Mouse (Mus musculus): ENCODE results near the gene Chrna7. TPM values are rescaled to one million over a fixed set of nuclear protein-coding genes. Genes with fewer than 3 reads are reported as not detected.

The Chrna7 gene
- polyA plus RNA-seq, 1 experiment from 2014 or later, result 7.4 TPM

- Histone ChIP-seq H3K9ac (no peak overlapping the region), H3K4me1 (replicated peaks) (peaks cover 6% of the 10 kb centered on the region; the same call in 1 of the 2 replicates), H3K36me3 (no peaks in the 10 kb centered on the region), H3K27ac (replicated peaks) (0 out of 2 replicates have a peak overlapping the region, but pooled peaks have one; percentile 13), H3K4me3 (no peak overlapping the region), H3K27me3 (no peaks in the 10 kb centered on the region), H3K4me2 (no peak overlapping the region), H3K9me3 (no peaks in the 10 kb centered on the region)
- WGBS, result 49% methylated on average over 7 of the region's 7 CpGs
- ATAC-seq (ENCODE audit: low read depth), result peak; percentile 81
Measured at GRCm38 (mm10) chr7:63162272-63162864, 50.0 kb downstream of the Chrna7 start.

- H3K36me3 ChIP-seq, result no peaks in the 10 kb centered on the region
- ATAC-seq (ENCODE audit: low read depth), result no peak
- 80% methylated on average over 1 of the region's 1 CpGs for WGBS
- no peaks in the 10 kb centered on the region for H3K9me3 ChIP-seq
- H3K27me3 ChIP-seq, result no peaks in the 10 kb centered on the region
- no peak overlapping the region for H3K9ac ChIP-seq
- no peak overlapping the region for H3K4me2 ChIP-seq
- 0 out of 2 replicates have a peak, but pooled peaks cover 3% of the 10 kb centered on the region for H3K4me1 ChIP-seq (replicated peaks)
- H3K27ac ChIP-seq (replicated peaks), result no peak overlapping the region
- H3K4me3 ChIP-seq, result no peak overlapping the region
Measured at GRCm38 (mm10) chr7:63153239-63153638, 59.1 kb downstream of the Chrna7 start.

DNA sequence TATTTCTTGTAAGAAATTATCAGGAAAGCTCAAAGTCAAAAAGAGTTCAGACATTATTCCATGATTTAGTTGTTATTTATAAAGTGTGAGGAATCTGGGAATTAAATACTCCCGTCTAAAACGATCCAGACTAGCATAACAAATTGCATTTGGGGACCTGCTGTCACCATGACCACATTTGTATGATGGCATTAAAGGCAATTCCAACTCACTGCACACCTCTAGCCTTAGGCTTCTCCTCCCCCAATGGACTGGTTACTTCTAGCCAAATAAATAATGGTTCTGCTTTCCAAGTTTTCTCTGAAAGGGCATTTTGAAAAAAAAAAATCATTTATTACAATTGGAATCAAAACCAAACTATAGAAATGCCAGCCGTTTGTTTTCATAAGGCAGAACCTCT is 63.6 kb downstream of the Chrna7 start:
- Histone ChIP-seq H3K36me3 (no peaks in the 10 kb centered on the region), H3K27me3 (no peaks in the 10 kb centered on the region), H3K4me3 (no peak overlapping the region), H3K4me2 (no peak overlapping the region), H3K4me1 (replicated peaks) (no peaks in the 10 kb centered on the region), H3K9ac (no peak overlapping the region), H3K27ac (replicated peaks) (no peak overlapping the region), H3K9me3 (no peaks in the 10 kb centered on the region)
- no peak for ATAC-seq (ENCODE audit: low read depth)
- WGBS, result 59% methylated on average over 3 of the region's 3 CpGs

DNA sequence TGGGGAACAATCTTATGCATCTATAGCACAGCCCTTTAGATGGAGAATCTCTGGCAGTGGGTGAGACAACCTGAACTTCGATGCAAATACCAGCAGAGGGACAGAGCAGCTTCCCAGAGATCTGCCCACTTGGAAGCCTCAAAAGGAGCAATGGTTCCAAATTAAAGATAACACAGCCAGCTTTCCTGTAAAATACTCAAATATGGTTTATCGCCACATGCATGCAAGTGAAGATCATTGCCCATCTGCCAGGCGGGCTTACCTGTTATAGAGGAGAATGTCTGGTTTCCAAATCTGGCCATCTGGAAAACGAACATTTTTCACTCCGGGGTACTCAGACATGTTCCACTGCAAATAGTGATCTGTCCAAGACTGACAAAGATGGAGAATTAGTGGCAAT is 64.0 kb downstream of the Chrna7 start:
- H3K36me3 ChIP-seq, result no peaks in the 10 kb centered on the region
- no peaks in the 10 kb centered on the region for H3K9me3 ChIP-seq
- no peak overlapping the region for H3K4me2 ChIP-seq
- H3K27me3 ChIP-seq, result no peaks in the 10 kb centered on the region
- no peak overlapping the region for H3K4me3 ChIP-seq
- WGBS, result 89% methylated on average over 5 of the region's 5 CpGs
- no peaks in the 10 kb centered on the region for H3K4me1 ChIP-seq (replicated peaks)
- H3K9ac ChIP-seq, result no peak overlapping the region
- ATAC-seq (ENCODE audit: low read depth), result no peak
- no peak overlapping the region for H3K27ac ChIP-seq (replicated peaks)

GRCm38 (mm10) chr7:63122547-63122946 is 89.8 kb downstream of the Chrna7 start:
- WGBS, result 64% methylated on average over 2 of the region's 2 CpGs
- no peak overlapping the region for H3K27ac ChIP-seq (replicated peaks)

DNA sequence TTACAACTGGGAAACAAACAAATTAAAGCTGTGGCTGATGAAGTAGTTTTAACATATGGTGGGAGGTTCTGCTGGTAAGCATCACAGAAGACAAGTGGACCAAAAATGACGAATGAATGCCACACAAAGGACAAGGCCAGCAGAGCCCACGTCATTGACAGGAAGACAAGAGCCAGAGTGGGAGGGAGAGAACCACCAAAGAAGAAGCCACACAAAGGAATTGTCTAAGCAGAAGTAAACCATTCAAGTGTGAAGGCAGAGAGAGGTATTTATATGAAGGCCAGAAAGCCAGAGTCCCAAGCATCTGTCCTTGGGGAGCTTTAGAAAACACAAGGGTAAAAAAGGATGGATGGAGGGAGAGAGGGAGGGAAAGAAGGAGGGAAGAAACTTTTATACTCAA is 98.7 kb downstream of the Chrna7 start:
- no peak overlapping the region for H3K4me2 ChIP-seq

More at GRCm38 (mm10) chr7:63122547-63122946, 89.8 kb downstream of the Chrna7 start:
- ATAC-seq (ENCODE audit: low read depth), result no peak
- H3K9me3 ChIP-seq, result no peaks in the 10 kb centered on the region
- H3K27me3 ChIP-seq, result no peaks in the 10 kb centered on the region
- no peak overlapping the region for H3K4me2 ChIP-seq
- H3K36me3 ChIP-seq, result no peaks in the 10 kb centered on the region
- no peaks in the 10 kb centered on the region for H3K4me1 ChIP-seq (replicated peaks)
- no peak overlapping the region for H3K9ac ChIP-seq
- no peak overlapping the region for H3K4me3 ChIP-seq

DNA sequence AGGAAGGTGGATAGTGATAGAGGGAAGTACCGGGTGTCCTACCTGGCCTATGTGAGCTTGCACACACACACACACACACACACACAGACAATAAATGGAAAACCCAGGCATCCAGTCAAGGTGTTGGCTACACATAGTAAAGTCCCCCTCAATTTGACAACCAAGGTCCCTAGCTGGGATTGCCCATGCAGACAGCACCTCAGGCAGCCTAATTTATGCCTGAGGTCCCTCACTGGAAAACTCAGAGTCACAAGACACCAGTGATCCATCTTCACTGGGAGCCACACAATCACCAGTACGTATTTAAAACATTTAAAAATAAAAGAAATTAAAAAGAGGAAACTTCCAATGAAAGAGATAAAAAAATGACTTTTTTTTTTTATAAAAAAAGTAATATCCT is 99.1 kb downstream of the Chrna7 start:
- H3K9me3 ChIP-seq, result no peaks in the 10 kb centered on the region
- no peaks in the 10 kb centered on the region for H3K27me3 ChIP-seq
- no peak for ATAC-seq (ENCODE audit: low read depth)
- H3K4me1 ChIP-seq (replicated peaks), result peaks cover 5% of the 10 kb centered on the region; the same call in 1 of the 2 replicates
- H3K27ac ChIP-seq (replicated peaks), result no peak overlapping the region
- no peak overlapping the region for H3K4me2 ChIP-seq
- no peak overlapping the region for H3K9ac ChIP-seq
- H3K36me3 ChIP-seq, result no peaks in the 10 kb centered on the region
- no peak overlapping the region for H3K4me3 ChIP-seq
- 62% methylated on average over 2 of the region's 2 CpGs for WGBS

More for the DNA sequence above, 98.7 kb downstream of the Chrna7 start:
- 5% methylated on average over 2 of the region's 2 CpGs for WGBS
- Histone ChIP-seq H3K27me3 (no peaks in the 10 kb centered on the region), H3K9ac (no peak overlapping the region), H3K27ac (replicated peaks) (no peak overlapping the region; the same call in 1 of the 2 replicates), H3K4me1 (replicated peaks) (peaks cover 5% of the 10 kb centered on the region; the same call in 1 of the 2 replicates), H3K9me3 (no peaks in the 10 kb centered on the region), H3K4me3 (no peak overlapping the region), H3K36me3 (no peaks in the 10 kb centered on the region)
- no peak for ATAC-seq (ENCODE audit: low read depth)

DNA sequence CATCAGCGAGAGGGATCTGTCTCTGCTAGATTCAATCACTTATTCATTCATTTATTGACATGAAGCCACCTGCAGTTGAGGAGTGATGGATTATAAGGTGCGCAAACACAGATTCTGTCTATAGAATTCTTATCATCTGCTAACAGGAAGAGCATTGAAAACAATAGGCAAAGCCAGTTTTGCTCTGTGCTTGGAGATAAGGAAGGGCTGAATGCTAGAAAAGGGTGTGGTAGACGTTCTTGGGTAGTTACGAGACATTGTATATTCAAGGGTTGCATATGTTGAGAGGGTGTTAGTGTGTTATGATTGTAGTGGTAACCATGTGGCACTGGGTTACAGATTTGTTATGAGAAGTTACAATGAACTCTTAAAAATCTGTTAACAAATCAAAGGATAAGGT is 103.0 kb downstream of the Chrna7 start:
- no peaks in the 10 kb centered on the region for H3K9me3 ChIP-seq
- H3K4me2 ChIP-seq, result no peak overlapping the region
- H3K27ac ChIP-seq (replicated peaks), result no peak overlapping the region
- H3K9ac ChIP-seq, result no peak overlapping the region
- no peaks in the 10 kb centered on the region for H3K36me3 ChIP-seq
- H3K27me3 ChIP-seq, result no peaks in the 10 kb centered on the region
- WGBS, result 93% methylated on average over 4 of the region's 4 CpGs
- H3K4me3 ChIP-seq, result no peak overlapping the region
- H3K4me1 ChIP-seq (replicated peaks), result peaks cover 5% of the 10 kb centered on the region; the same call in 1 of the 2 replicates
- no peak for ATAC-seq (ENCODE audit: low read depth)

DNA sequence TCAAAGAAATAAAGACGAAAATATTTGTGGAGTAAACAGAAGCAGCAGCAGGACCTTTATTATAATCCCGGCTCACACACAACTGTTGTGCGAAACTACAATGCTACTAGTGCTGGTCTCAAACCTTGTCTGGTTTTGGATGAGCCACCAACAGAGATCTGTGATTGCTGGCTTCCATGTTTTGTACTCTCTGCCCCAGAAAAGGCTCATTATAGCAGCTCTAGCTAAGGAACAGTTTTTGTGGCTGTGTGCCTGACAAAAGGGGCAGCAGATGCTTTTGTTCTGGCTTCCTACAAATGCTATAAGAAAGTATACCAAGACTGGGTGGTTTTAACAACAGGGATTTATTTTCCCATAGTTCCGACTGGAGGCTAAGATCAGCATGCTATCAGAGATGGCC is 126.4 kb downstream of the Chrna7 start:
- Histone ChIP-seq H3K36me3 (no peaks in the 10 kb centered on the region), H3K4me3 (no peak overlapping the region), H3K27me3 (no peaks in the 10 kb centered on the region), H3K4me2 (no peak overlapping the region), H3K9me3 (no peaks in the 10 kb centered on the region), H3K9ac (no peak overlapping the region), H3K27ac (replicated peaks) (no peak overlapping the region), H3K4me1 (replicated peaks) (0 out of 2 replicates have a peak, but pooled peaks cover 5% of the 10 kb centered on the region)
- 88% methylated on average over 4 of the region's 4 CpGs for WGBS
- no peak for ATAC-seq (ENCODE audit: low read depth)

- H3K4me1 ChIP-seq (replicated peaks), result 0 out of 2 replicates have a peak, but pooled peaks cover 5% of the 10 kb centered on the region
- H3K9me3 ChIP-seq, result no peaks in the 10 kb centered on the region
- H3K27me3 ChIP-seq, result no peaks in the 10 kb centered on the region
- H3K4me2 ChIP-seq, result no peak overlapping the region
- peak; percentile 53 for ATAC-seq (ENCODE audit: low read depth)
- 0% methylated on average over 1 of the region's 1 CpGs for WGBS
- no peak overlapping the region for H3K9ac ChIP-seq
- no peak overlapping the region for H3K4me3 ChIP-seq
- no peak overlapping the region for H3K27ac ChIP-seq (replicated peaks)
- no peaks in the 10 kb centered on the region for H3K36me3 ChIP-seq
Measured at GRCm38 (mm10) chr7:63084351-63085003, 127.9 kb downstream of the Chrna7 start.

DNA sequence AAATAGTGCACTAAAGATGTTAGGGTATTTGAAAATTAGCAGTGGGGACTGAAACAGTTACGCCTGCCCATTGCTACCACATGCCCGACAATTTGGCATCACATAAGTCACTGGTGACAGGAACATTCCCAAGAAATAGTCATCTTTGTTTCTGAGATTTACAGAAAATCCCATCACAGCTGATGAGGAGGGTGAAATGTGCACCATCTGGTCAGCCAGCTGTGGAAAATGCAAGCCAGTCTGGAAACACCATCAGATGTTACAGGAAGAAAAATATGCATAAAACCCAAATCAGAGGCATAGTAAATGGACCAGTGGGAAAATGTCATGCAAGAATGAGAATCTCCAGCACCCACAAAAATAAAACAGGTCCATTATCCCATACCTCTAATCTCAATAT is 151.4 kb downstream of the Chrna7 start:
- Histone ChIP-seq H3K4me3 (no peak overlapping the region), H3K9ac (no peak overlapping the region), H3K27ac (replicated peaks) (no peak overlapping the region), H3K9me3 (no peaks in the 10 kb centered on the region), H3K4me1 (replicated peaks) (no peaks in the 10 kb centered on the region), H3K4me2 (no peak overlapping the region), H3K36me3 (no peaks in the 10 kb centered on the region), H3K27me3 (no peaks in the 10 kb centered on the region)
- no peak for ATAC-seq (ENCODE audit: low read depth)
- 46% methylated on average over 2 of the region's 2 CpGs for WGBS
